Mouse (Mus musculus) right cerebral cortex, postnatal 36 days (tissue): Measurements from ENCODE around the gene Apoh.

Experiments
- DNase-seq, 2 experiments: peaks; one replicate each; pipeline ENCODE4 v3.0.0; 2022; ENCODE audit warnings: low spot score in 2 of 2, mixed read lengths in 1 of 2

Gene Apoh

GRCm38 (mm10) chr11:108333583-108334379 lies 9.4 kb upstream of the Apoh start:
- no peak for DNase-seq

DNA sequence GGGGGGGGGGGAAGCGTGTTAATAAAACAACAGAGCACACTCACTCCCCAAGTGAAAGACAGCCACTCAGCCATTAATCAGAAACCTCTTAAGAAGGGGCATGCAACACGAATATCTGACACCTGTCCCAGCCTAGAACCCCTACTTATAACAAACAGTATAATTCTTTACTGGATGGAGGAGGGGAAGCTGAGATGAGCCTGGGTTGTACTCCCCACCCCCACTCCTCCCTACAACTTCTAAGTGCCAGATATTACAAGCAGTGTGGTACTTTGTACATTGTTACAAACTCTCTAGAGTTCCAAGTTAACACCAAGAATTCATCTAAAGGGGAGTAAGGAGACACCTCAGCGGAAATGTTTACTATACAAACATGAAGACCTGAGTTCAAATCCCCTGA lies 8.5 kb upstream of the Apoh start:
- no peak for DNase-seq

DNA sequence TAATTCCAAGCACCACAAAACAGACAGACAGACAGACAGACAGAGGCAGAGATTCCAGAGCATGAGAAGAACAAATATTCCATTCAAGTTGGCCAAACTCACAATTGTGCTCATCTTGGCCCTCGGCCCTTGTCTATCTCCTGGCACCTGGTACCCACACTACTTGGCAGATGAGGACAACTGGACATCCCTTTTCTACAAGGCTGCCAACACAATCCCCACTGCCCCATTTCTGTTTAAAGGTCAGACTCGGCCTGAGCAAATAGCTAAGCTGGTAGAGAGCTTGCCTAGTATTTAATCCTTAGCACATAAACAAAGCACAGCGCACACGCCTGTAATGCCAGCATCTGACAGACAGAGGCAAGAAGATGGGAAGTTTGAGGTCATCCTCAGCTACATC lies 7.6 kb upstream of the Apoh start:
- DNase-seq: no peak

- no peak for DNase-seq
Observed at GRCm38 (mm10) chr11:108336445-108336844, 6.7 kb upstream of the Apoh start.

DNA sequence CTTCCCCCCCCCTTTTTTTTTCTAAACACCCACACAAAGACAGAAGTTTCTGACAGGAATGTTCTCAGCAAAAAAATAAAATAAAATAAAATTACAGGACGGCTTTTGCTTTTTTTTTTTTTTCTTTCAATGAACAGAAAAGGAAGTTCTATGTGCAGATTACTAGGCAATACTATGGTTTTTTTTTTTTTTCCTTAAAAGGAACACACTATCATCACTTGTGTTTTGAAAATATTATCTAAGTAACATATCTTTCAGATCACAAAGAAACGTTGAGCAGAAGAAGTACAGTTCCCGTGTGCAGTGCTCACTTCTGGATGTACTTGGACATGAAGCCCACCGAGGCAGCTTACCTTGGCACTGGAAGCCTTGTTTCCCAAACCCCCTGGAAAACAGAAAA lies 2.9 kb upstream of the Apoh start:
- DNase-seq: no peak

DNA sequence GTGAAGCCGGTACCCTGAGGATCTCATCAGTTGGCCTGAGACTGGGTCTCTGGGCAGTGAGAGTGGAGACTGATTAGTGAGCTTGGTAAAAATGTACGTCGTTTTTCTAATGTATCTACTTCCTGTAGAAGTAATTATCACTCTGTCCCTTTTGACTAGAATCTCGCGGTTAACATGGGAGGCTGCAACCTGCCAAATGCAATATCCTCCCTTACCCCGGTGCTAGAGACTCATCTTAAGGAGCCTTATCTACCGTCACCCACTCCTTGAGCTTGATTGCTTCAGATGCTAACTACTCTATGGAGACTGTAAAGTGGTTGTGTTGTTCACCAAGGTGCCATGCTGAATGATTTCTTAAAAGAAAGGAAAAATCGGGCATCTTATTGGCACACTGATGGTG lies 1.4 kb upstream of the Apoh start:
- no peak for DNase-seq

DNA sequence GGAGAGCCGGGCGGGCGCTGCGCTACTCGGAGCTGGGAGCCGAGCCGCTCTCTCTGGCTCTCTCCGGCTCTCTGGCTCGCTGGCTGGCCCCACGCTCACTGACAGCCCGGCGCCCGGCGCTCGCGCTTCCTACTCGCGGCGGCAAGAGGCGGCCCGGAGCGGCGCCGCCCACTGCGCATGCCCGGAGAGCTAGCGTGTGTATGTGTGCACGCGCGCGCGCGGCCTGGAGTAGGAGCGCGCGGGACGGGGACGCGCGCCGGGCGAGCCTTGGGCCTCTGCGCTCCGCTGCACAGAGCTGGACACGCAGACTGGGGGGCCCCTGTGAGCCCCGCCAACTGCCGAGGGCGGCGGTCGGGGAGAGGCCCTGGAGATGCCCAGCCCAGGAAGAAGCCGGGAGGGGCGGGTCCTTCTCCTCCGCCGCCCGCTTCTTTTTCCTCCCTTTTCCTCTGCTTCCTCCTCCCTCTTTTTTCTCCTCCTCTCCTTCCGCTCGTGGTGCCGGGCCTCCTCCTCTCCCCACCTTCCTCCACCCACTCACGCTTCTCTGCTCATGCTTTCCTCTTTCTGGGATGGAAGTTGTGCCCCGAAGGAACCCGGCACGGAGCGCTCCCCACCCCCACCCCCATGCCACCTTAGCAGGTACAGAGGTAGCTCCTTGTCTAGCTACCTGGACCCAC lies 772 bp downstream of the Apoh start, which contains the start of gene Prkca:
Prkca (minus strand) TSS at position 140 of the 674 bp plus-strand sequence.
- peak; percentile 92 to 93 for DNase-seq

GRCm38 (mm10) chr11:108344759-108345158 lies 1.6 kb downstream of the Apoh start:
- DNase-seq: no peak

- DNase-seq: no peak
Observed at GRCm38 (mm10) chr11:108345321-108345720, 2.2 kb downstream of the Apoh start.

DNA sequence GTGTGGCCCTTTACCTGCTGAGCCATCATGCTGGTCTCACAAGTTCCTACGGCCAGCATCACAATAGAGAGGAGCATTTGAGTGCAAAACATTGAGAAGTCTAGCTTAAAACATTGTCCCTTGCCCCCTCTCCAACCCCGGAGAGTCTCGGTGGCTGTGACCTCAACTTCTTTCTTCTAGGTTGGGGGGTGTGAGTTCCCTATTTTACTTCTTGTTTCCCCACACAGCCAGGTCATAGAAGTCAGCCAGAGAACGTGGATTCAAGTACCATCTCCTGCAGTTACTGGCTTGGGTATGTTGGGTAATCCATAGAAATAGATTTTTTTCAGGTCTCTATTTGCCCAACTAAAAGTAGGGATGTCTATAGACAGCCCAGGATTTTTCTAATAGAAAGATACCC lies 7.6 kb downstream of the Apoh start:
- no peak for DNase-seq

GRCm38 (mm10) chr11:108352842-108353388 lies 9.8 kb downstream of the Apoh start:
- no peak for DNase-seq

DNA sequence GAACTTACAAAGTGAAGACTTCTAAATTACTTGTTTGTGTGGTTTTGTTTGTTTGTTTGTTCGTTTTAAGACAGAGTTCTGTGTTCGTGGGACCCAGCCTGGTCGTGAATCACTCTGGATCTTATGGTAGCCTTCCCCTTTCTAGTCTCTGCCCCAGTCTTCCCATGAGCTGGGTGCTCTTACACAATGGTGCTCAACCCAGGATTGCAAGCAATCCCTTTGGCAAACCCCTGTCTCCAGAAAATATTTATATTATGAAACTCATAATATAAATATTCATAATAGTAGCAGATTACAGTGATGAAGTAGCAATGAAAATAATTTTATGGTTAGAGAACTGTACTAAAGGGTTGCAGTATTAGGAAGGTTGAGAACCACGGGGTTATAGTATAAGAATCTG lies 12.9 kb downstream of the Apoh start:
- DNase-seq: no peak

GRCm38 (mm10) chr11:108358911-108359310 lies 15.8 kb downstream of the Apoh start:
- no peak for DNase-seq

DNA sequence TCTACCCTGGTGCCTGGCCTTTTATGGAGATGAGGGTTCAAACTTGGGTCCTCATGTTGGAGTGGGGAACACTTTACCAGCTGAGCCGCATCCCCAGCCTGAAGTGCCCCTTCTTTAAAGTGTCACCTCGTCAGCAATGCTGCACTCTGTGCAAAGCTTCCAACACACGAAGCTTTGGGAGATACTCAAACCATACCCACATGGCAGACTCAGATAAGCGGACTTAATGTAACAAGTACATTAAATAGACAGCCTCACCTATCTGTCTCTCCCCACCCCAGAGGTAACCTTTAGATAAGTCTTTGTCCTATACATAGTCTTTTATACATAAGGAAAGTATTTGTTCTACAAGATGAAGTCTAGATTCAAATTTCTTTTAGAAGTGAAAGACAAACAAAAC lies 17.8 kb downstream of the Apoh start:
- no peak for DNase-seq

DNA sequence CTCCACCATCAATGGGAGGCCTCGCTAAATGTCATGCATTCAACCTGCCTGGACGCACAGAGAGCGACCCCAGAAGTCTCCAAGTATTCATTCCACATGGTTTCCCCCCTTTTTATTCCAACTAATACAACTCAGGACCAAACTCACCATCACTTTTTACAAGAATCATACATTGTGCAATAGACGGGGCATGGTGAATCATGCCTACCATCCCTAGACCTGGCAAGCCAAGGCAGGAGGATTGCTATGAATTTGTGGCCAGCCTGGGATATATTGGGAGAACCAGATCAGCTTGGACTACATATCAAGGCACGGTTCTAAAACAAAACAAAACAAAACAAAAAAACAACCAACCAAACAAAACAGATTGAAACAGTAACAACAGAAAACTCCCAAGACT lies 19.8 kb downstream of the Apoh start:
- no peak for DNase-seq

DNA sequence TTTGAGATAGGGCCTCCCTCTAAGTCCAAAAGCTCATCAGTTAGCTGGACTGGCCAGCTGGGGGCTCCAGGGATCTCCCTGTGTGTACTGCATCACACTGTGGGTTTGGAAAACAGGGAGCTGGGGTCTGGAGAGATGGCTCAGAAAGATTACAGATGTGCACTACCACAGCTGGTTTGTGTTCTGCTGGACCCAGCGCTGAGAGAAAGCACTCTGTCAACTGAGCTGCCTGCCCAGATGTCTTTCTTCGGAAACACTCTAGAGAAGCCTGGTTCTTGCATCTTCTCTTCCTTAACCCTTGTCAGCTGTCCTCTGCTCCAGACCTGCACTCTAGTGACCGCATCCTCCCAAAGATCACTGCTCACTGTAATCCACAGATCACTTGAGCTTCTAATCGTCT lies 20.8 kb downstream of the Apoh start:
- no peak for DNase-seq

DNA sequence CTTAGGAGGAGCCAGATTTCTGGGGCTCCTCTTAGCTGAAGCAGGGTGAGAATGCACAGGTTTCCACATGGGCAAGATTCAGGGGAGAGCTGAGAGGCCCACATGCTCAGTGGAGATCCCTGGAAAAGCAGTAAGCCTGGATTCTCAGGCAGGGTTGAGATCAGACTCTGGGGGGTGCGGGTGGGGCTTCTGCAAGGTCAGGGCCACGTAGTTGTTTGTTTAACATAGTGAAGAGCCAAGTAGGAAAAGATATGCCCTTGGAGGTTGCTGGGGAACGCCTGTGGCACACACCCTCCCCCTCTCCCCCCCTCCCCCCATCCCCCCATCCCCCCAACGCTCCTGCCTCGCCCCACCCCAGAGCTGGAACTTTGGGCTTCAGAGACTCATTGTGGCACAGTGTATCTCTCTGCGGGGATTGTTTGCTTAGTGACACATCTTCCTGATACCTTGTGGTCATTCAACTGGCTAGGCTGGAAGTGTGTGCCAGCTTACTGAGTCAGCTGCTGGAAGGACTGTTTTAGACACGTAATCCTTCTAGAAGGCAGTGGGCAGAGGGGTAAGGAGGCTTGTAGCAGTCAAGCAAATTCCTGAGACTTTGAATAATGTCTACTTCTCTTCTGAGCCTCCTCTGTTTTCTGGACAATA lies 21.9 kb downstream of the Apoh start:
- DNase-seq: no peak

DNA sequence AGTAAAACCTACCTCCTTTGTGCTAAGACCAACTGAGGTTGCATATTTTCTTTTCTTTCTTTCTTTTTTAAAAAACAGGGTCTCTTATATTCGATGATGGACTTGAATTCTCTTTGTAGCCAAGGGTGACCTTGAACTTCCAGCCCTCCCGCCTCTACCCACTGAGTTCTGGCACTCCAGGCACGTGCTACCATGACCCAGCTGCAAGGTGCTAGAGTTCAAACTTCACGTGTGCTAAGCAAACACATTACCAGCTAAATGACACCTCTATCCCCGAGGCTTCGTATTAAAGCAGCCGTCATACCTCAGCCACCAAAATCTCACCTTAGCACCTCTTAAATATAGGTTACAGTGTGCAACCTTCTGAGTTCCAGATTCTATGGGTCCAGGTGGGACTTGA lies 22.4 kb downstream of the Apoh start:
- no peak for DNase-seq

DNA sequence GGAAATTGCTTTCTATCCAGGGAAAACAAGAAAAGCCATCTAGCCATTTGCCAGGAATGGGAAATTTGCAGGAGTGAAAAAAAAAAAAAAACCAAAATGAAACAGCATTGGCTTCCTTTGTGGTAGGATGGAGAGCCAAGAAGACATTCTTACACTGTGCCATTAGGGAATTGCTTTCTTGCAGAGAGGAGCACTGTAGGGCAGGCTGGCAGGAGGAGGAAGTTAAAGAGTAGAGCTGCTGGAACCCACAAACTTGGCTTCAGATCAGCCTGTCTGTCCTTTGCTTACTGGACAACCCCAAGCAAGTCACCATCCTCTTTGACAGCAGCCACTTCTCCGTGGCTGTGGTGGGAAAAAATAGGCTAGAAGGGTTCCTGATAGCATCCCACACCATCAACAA lies 23.9 kb downstream of the Apoh start:
- DNase-seq: no peak

DNA sequence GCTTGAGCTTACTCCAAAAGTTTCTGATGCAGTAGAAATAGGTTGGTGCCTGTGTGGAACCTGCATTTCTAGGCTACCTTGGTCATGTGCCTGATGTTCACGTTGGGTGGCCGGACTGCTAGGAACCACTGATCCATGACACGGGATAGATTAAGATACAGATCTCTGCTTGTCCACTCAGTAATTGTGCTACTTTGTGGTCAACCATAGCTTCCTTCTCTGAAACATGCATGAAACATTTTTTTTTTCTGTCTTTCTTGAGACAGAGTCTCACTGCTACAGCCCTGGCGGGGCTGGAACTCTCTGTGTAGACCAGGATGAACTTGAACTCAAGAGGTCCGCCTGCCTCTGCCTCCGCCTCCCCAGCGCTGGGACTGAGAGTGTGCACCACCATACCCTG lies 33.7 kb downstream of the Apoh start:
- DNase-seq: no peak

DNA sequence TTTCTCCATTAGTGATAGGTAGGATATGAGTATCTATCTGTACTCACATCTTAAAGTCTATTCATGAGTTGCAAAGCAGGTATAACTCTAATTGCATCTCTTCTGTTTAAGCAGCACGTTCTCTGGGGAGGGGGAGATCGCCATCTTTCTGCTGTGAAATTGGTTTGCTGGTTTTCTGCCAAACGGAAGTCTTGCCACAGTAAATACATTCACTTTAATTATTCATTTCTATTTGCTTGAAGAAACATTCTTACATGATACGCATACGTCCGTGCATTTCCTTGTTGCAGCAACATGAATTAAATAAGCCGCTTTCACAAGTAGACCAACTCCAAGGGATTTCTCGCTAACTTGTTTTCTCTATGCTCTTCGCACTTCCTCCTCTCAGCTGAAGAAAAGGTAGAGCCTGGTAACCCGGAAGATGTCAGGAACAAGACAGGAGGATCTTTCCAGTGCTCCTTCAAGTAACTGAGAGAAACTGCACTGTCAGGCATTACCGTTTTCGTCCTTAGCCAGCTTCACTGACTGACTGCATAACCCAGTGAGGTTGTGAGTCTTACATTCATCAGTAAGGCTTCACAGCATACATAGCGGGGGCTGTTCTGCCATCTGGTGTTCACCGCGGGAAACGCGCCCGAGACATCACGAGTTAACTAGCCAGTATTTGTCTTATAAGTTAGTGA lies 34.7 kb downstream of the Apoh start:
- peak; percentile 73 to 82 for DNase-seq

- no peak for DNase-seq
Observed at GRCm38 (mm10) chr11:108378363-108378751, 35.2 kb downstream of the Apoh start.
